Mouse (Mus musculus) lung, adult 2 months (tissue): ENCODE measurements around the gene Ly6g5b.

ENCODE experiments used
- CTCF ChIP-seq: fragments of 200-500 bp; IDR thresholded peaks from 2 replicates; pipeline ENCODE4 v1.5.1; 2011; ENCODE audit warnings: mild to moderate bottlenecking, low read length, control low read depth; ENCODE audit not compliant: insufficient read depth
- POLR2A ChIP-seq: fragments of 200-500 bp; IDR thresholded peaks from 2 replicates; pipeline ENCODE4 v1.6.1; 2011; ENCODE audit warnings: low read depth, mild to moderate bottlenecking, control low read depth, low read length, borderline replicate concordance; ENCODE audit errors: extremely low read depth

- TF ChIP-seq CTCF (no peak), POLR2A (no peak)
Observed at GRCm38 (mm10) chr17:35090166-35090932, 24.9 kb downstream of the Ly6g5b start.
